Mouse (Mus musculus) adrenal gland (tissue): Measurements from ENCODE around the gene Arhgef15.

Source experiments
- intact Hi-C: fragments of 180-260 bp; cut with DNase I; formaldehyde crosslinking; loops from one replicate; pipeline ENCODE4 v1.15.1; 2025
- microRNA-seq, 2 experiments: library from miRNA; unstranded; fragments of <30 nt; microRNA quantifications; one replicate each; pipeline ENCODE4; 2019

Gene Arhgef15

GRCm38 (mm10) chr11:68897838-68898237 is 59.4 kb downstream of the Arhgef15 start:
- intact Hi-C loops = no loop called here

GRCm38 (mm10) chr11:68897120-68897519 is 60.2 kb downstream of the Arhgef15 start:
- intact Hi-C loops = no loop called here

GRCm38 (mm10) chr11:68896247-68896646 is 61.0 kb downstream of the Arhgef15 start:
- intact Hi-C loops = no loop called here

GRCm38 (mm10) chr11:68893911-68894464 is 63.3 kb downstream of the Arhgef15 start:
- intact Hi-C loops = no loop called here

Small RNA genes within 50 kb of the gene (microRNA-seq; reads per million reads assigned to microRNA genes)
- gene Mir3062 = 0 to 0.37 reads per million in 2 experiments
